Mouse (Mus musculus) kidney, postnatal 0 days (tissue): Measurements from ENCODE around the gene Proca1. TPM values are rescaled to one million over a fixed set of nuclear protein-coding genes. Genes with fewer than 3 reads are reported as not detected.

Experiments
- ATAC-seq: fragments of 200-750 bp; cut with Nextera tagmentation; replicated peaks from 2 replicates; pipeline ENCODE4 v1.8.0; 2017; ENCODE audit warnings: low read depth, moderate number of reproducible peaks, moderate TSS enrichment, moderate library complexity; ENCODE audit not compliant: low FRiP score
- DNase-seq: peaks from one replicate; pipeline ENCODE4 v3.0.0-alpha.2; 2016; ENCODE audit warnings: low spot score
- H3K27ac ChIP-seq: fragments of 300-500 bp; sonication (generic); 2 replicates; pipeline ENCODE4 v1.5.1; 2014; ENCODE audit warnings: mild to moderate bottlenecking
- H3K27me3 ChIP-seq: fragments of 300-500 bp; sonication (generic); 2 replicates; pipeline ENCODE4 v1.6.1; 2014; ENCODE audit warnings: low read length, mixed read lengths; ENCODE audit not compliant: insufficient read depth
- H3K36me3 ChIP-seq: fragments of 300-500 bp; sonication (generic); 2 replicates; pipeline ENCODE4 v1.6.1; 2014; ENCODE audit warnings: low read length, mixed read lengths; ENCODE audit not compliant: insufficient read depth
- H3K4me1 ChIP-seq: fragments of 300-500 bp; sonication (generic); replicated peaks from 2 replicates; pipeline ENCODE4 v1.6.1; 2014; ENCODE audit warnings: antibody characterized with exemption, low read length, mixed read lengths; ENCODE audit not compliant: insufficient read depth
- H3K4me2 ChIP-seq: fragments of 300-500 bp; sonication (generic); 2 replicates; pipeline ENCODE4 v1.6.1; 2014; ENCODE audit warnings: mild to moderate bottlenecking, low read length, moderate library complexity, mixed read lengths
- H3K4me3 ChIP-seq: fragments of 300-500 bp; sonication (generic); replicated peaks from 2 replicates; pipeline ENCODE4 v1.5.1; 2014; ENCODE audit warnings: low read depth, low read length
- H3K9ac ChIP-seq: fragments of 300-500 bp; sonication (generic); 2 replicates; pipeline ENCODE4 v1.6.1; 2014; ENCODE audit warnings: low read depth, low read length
- H3K9me3 ChIP-seq: fragments of 300-500 bp; sonication (generic); replicated peaks from 2 replicates; pipeline ENCODE4 v1.6.1; 2016; ENCODE audit warnings: low read length, inconsistent platforms, mixed read lengths
- CTCF ChIP-seq: IDR thresholded peaks from 2 replicates; pipeline ENCODE4 v1.5.1; 2016; ENCODE audit warnings: antibody characterized with exemption, low read depth, mild to moderate bottlenecking, moderate library complexity
- WGBS: fragments of 180-500 bp; shearing (Covaris S2); extraction: QIAGEN DNeasy Blood & Tissue Kit; methylation state at CpG from one replicate; pipeline ENCODE4 v1.1.7; 2014; 5-methylcytosine and 5-hydroxymethylcytosine counted together
- polyA plus RNA-seq: library from polyadenylated mRNA; unstranded; fragments of >200 nt; fragmentation: Nextera tagmentation; extraction: Ambion mirVana; gene quantifications from 2 replicates; pipeline ENCODE4 v1.2.1, GENCODE M21; 2015

The Proca1 gene
- polyA plus RNA-seq, 1 experiment from 2014 or later = 3.1 TPM

GRCm38 (mm10) chr11:78168541-78169468 lies 24.4 kb upstream of the Proca1 start:
- Histone ChIP-seq H3K27me3 (no peaks in the 10 kb centered on the region), H3K36me3 (peaks cover 5% of the 10 kb centered on the region; the same call in 1 of the 2 replicates), H3K9me3 (no peaks in the 10 kb centered on the region), H3K4me3 (no peak overlapping the region), H3K4me2 (peak overlapping the region; percentile 9; the same call in 1 of the 2 replicates), H3K9ac (no peak overlapping the region), H3K27ac (no peak overlapping the region), H3K4me1 (peaks cover 9% of the 10 kb centered on the region)
- ATAC-seq = no peak
- TF ChIP-seq CTCF = no peak
- DNase-seq = no peak
- WGBS = 58% methylated on average over 19 of the region's 19 CpGs

GRCm38 (mm10) chr11:78170306-78170705 lies 22.9 kb upstream of the Proca1 start:
- peaks cover 13% of the 10 kb centered on the region for H3K4me1 ChIP-seq
- 72% methylated on average over 15 of the region's 15 CpGs for WGBS
- no peak overlapping the region for H3K27ac ChIP-seq
- H3K9me3 ChIP-seq = no peaks in the 10 kb centered on the region
- 0 out of 2 replicates have a peak overlapping the region, but pooled peaks have one; percentile 8 for H3K9ac ChIP-seq
- no peak overlapping the region for H3K4me3 ChIP-seq
- no peaks in the 10 kb centered on the region for H3K27me3 ChIP-seq
- no peak for DNase-seq
- peaks cover 5% of the 10 kb centered on the region; the same call in 1 of the 2 replicates for H3K36me3 ChIP-seq
- TF ChIP-seq CTCF = no peak
- no peak; the same call in 1 of the 2 replicates for ATAC-seq
- no peak overlapping the region for H3K4me2 ChIP-seq

DNA sequence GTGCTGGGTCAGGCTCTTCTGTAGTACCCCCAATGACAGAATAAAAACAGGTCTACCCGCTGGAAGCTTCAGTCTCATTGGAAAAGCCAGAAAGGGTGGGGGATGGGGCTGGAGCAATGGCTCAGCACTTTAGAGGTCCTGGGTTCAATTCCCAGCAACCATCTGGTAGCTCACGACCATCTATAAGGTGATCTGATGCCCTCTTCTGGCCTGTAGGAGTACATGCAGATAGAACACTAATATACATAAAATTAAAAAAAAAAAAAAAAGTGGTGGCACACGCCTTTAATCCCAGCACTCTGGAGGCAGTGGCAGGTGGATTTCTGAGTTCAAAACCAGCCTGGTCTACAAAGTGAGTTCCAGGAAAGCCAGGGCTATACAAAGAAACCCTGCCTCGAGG lies 21.9 kb upstream of the Proca1 start:
- Histone ChIP-seq H3K9me3 (no peaks in the 10 kb centered on the region), H3K4me1 (peaks cover 5% of the 10 kb centered on the region), H3K27ac (no peak overlapping the region), H3K36me3 (peaks cover 5% of the 10 kb centered on the region; the same call in 1 of the 2 replicates), H3K4me2 (no peak overlapping the region), H3K9ac (no peak overlapping the region), H3K4me3 (no peak overlapping the region), H3K27me3 (no peaks in the 10 kb centered on the region)
- no peak for DNase-seq
- peak; percentile 49; the same call in 1 of the 2 replicates for TF ChIP-seq CTCF
- ATAC-seq = no peak
- 79% methylated on average over 4 of the region's 4 CpGs for WGBS

DNA sequence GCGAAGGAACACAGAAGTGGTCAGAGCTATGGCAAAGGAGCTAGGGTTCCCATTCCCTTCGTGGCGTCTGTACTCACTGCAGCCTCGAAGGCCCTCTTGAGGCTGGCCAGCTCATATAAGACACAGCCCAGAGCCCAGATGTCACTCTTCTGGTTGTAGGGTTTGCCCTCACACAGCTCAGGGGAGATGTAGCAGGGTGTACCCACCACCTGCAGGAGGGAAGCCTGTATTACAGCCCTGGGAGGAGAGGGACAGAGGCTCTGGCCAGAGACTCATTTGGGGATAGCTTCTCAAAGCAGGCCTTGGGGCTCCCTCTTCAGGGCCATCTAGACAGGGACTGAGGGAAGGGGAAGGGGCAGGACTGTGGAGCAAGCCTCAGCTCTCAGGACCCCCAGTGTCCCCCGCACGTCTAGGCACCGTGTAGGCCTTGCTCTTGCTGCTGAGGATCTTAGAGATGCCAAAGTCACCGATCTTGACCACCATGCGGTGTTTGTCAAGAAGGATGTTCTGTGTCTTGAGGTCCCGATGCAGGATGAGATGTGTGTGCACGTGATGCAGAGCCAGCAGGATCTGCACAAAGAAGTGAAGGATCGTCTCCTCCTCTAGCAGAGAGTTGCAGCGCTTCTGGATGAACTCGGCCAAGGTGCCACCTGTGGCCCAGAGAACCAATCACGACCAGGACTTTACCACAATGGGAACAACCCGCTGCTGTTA lies 21.0 kb upstream of the Proca1 start:
- peaks cover 6% of the 10 kb centered on the region; the same call in 1 of the 2 replicates for H3K4me1 ChIP-seq
- WGBS = 86% methylated on average over 16 of the region's 16 CpGs
- H3K27me3 ChIP-seq = no peaks in the 10 kb centered on the region
- H3K36me3 ChIP-seq = peaks cover 5% of the 10 kb centered on the region; the same call in 1 of the 2 replicates
- no peak overlapping the region for H3K4me2 ChIP-seq
- H3K9ac ChIP-seq = no peak overlapping the region
- no peak overlapping the region for H3K27ac ChIP-seq
- TF ChIP-seq CTCF = peak; percentile 61
- no peak overlapping the region for H3K4me3 ChIP-seq
- ATAC-seq (no peak), DNase-seq (no peak)
- H3K9me3 ChIP-seq = no peaks in the 10 kb centered on the region

DNA sequence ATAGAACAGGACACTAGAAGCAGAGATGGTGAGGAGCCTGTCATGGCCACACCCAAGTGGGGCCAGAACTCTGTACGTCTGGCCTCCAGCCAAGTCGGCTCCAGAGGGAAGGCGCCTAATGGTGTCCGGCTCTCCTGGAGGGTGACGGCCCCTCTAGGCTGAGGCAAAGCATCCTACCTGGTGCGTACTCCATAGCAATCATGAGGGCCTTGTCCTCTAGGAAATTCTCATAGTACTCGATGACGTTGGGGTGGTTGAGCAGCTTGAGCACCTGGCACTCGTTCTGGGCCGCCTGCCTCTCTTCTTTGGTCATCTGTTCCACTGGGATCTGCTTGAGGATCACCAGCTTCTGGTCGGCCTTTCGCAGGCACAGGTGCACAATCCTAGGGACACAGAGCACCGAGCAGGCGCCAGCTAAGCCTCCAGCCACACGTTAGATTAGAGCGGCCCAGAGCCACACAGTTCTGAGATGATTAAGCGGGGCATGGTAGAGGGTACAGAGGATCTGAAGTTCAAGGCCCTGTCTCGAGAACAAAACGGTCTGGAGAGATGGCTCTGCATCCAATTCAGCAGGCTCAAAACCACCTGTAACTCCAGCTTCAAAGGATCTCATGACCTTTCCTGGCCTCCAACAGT lies 20.3 kb upstream of the Proca1 start:
- H3K27me3 ChIP-seq = no peaks in the 10 kb centered on the region
- peaks cover 7% of the 10 kb centered on the region; the same call in 1 of the 2 replicates for H3K4me1 ChIP-seq
- DNase-seq (no peak), ATAC-seq (no peak)
- no peak for TF ChIP-seq CTCF
- H3K4me3 ChIP-seq = no peak overlapping the region
- no peaks in the 10 kb centered on the region for H3K9me3 ChIP-seq
- peaks cover 5% of the 10 kb centered on the region; the same call in 1 of the 2 replicates for H3K36me3 ChIP-seq
- 85% methylated on average over 19 of the region's 19 CpGs for WGBS
- no peak overlapping the region for H3K27ac ChIP-seq
- H3K4me2 ChIP-seq = no peak overlapping the region
- no peak overlapping the region for H3K9ac ChIP-seq

- WGBS = 90% methylated on average over 3 of the region's 3 CpGs
- Histone ChIP-seq H3K36me3 (peaks cover 5% of the 10 kb centered on the region; the same call in 1 of the 2 replicates), H3K4me2 (no peak overlapping the region), H3K9me3 (no peaks in the 10 kb centered on the region), H3K4me1 (peaks cover 10% of the 10 kb centered on the region; the same call in 1 of the 2 replicates), H3K9ac (0 out of 2 replicates have a peak overlapping the region, but pooled peaks have one; percentile 31), H3K27ac (peak overlapping the region; percentile 54), H3K4me3 (no peak overlapping the region), H3K27me3 (no peaks in the 10 kb centered on the region)
- DNase-seq (no peak), ATAC-seq (no peak)
- TF ChIP-seq CTCF = no peak
Measured at GRCm38 (mm10) chr11:78174506-78174905, 18.7 kb upstream of the Proca1 start.
